Mouse (Mus musculus): ENCODE measurements around the gene Cfap57. TPM values are rescaled to one million over a fixed set of nuclear protein-coding genes. Genes with fewer than 3 reads are reported as not detected.

Cfap57 gene
- 0.04 and 0.05 TPM in 2 replicates for polyA plus RNA-seq (2012; rRNA removed)

DNA sequence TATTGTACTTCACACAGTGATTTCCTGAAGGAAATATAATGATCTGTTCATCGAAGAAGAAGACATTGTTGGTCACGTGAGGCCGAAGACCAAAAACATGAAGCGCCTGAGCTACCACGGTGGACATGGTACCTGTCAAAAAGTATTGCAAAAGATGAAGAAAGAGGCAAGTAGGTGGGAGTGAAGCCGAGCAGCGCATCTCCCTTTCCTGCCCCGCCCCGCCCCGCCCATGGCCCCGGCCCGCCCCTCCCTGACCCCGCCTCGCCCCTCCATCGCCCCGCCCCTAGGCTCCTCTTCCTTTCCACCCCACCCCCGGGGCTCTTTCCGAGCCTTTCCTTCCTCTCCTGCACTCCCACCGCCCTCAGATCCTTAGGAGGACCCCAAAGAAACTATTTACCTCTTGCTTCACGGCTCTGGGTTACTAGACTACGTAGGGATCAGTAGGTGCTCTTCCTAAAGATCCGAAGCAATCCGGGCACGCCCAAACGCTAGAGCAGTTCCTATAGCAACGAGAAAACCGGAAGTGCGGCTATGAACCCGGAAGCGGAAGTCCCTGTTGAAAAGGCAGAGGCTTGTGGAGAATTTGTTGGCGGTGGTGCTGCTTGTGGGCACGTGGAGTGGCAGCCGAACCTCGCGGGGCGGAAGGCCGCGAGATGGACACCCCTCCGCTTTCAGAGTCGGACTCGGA lies at the start of gene Cfap57, which contains the start of gene Ebna1bp2:
Gene Cfap57, minus strand, starts transcription at position 499 of the 688 bp plus-strand sequence.
Gene Ebna1bp2, plus strand, starts transcription at position 521 of the 688 bp plus-strand sequence.

DNA sequence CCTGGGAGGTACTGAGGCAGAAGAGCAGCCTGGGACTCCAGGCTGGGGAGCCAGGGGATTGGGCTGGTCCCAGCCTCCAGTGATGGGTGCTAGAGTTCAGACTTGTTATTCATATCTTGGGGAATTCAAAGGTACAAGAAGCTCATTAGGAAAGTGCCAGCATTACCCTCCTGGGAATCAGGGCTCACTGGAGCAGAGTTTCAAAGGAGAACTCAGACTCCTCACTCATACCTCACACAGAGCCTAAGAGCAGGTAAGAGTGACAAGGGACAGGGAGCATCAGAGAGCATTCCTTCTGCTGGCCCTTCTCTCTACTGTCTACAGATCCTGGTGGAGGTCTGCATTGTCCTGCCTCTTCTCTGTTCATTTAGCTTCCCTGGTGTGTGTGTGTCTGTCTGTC lies 38.1 kb upstream of the Cfap57 start, which contains the start of gene Olfr62:
Gene Olfr62, plus strand, starts transcription at position 301 of the 400 bp plus-strand sequence.

DNA sequence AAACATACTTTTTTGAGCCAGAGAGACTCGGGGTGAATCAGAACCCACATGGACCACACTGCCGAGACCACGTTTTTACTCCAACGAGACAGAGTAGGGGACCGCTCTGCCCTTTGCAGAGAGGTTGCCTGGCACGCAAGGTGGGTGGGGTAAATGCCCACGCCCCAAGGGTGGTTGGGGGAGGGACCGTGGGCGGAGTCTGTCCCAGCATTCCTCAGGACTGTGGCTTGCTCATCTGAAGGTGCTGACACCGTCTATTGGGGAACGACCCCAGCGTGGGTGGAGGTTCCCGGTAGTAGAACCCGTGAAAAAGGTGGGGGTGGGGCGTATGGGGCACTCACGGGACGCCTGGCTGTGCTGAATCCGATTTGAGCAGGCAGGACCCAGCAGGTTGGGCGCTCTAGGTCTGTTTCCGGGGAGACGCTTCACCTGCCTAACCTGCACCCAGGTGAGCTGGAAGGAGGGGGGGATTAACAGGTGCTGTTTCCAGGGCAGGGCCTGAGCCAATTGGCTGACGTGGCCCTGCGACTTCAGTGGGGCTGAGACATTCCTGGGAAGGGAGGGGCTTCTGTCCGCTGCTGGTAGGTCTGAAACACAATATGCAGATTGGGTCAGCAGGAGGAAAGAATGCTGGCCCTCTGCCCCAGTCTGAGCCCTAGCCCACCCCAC lies 76.9 kb downstream of the Cfap57 start, which contains the start of gene Tmem125:
Gene Tmem125, minus strand, starts transcription at position 453 of the 669 bp plus-strand sequence.

DNA sequence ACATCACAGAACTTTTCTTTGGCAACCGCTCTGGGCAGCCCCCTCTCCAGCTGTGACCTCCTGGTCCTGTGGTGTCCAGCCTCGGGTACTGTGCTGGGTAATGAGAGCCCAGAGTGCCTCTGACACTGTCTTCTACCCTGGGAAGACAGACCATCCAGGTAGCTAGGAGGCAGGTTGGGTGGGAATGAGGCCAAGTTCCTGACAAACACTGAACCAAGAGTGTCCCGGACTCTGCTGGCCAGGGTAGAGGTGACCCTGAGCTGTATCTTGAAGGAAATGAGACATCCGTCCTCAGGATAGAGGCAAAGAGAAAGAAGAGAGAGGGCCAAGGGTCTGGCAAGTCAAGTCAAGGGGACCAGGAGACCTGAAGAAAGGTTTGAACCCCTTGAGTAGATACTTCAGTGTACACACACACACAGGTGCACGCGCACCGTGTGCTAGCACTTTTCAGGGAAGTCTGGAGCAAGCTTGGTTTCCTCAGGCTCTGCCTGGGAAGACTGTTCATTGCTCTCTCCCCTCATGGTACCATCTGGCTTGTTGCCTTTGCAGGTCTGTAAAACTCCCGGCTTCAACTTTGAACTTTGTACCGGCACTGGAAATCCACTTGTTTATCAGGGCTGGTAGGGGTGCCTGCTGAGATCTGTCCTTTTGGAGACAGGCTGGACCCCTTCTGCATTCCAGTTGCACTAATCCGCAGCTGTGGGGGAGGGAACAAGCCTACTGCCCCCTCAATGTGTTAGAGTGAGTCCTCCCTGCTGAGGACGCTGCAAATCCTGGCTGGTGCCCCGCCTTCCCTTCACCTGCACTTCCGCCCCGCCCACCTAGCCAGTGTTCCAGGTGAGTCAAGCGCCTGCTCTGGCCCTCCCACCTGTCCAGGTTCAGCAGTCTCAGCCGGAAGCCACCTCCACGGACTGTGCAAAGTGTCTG lies 93.9 kb downstream of the Cfap57 start, which contains the start of gene 2610528J11Rik:
Gene 2610528J11Rik, plus strand, starts transcription at position 592 of the 927 bp plus-strand sequence.

Other genes starting within 250 kb of the Cfap57 start
- gene Szt2, start 211.5 kb downstream of the Cfap57 start, polyA plus RNA-seq (2012; rRNA removed): 12.3 and 16.3 TPM in 2 replicates
- 7.6 and 7.9 TPM in 2 replicates for gene Med8, start 211.4 kb downstream of the Cfap57 start, polyA plus RNA-seq (2012; rRNA removed)
- gene Elovl1, start 192.7 kb downstream of the Cfap57 start, polyA plus RNA-seq (2012; rRNA removed): 298 and 386 TPM in 2 replicates
- 16.8 and 16.9 TPM in 2 replicates for gene Cdc20, start 183.4 kb downstream of the Cfap57 start, polyA plus RNA-seq (2012; rRNA removed)
- 0.06 and 0.13 TPM in 2 replicates for gene Mpl, start 163.3 kb downstream of the Cfap57 start, polyA plus RNA-seq (2012; rRNA removed)
- gene Tie1, start 130.7 kb downstream of the Cfap57 start, polyA plus RNA-seq (2012; rRNA removed): 11.6 and 16.0 TPM in 2 replicates
- gene 2610528J11Rik, start 93.8 kb downstream of the Cfap57 start, polyA plus RNA-seq (2012; rRNA removed): 39.2 and 42.8 TPM in 2 replicates
- 32.9 and 43.0 TPM in 2 replicates for gene Tmem125, start 76.7 kb downstream of the Cfap57 start, polyA plus RNA-seq (2012; rRNA removed)
- 1.3 and 1.7 TPM in 2 replicates for gene Ebna1bp2, start within 50 bp of the Cfap57 start, polyA plus RNA-seq (2012; rRNA removed)
- gene Olfr62, start 38.2 kb upstream of the Cfap57 start, polyA plus RNA-seq (2012; rRNA removed): not detected in 2 replicates
- not detected in 2 replicates for gene Olfr1342, start 72.0 kb upstream of the Cfap57 start, polyA plus RNA-seq (2012; rRNA removed)
- gene Olfr1341, start 82.7 kb upstream of the Cfap57 start, polyA plus RNA-seq (2012; rRNA removed): not detected in 2 replicates
- gene Olfr1340, start 99.4 kb upstream of the Cfap57 start, polyA plus RNA-seq (2012; rRNA removed): not detected in 2 replicates
- gene Olfr1339, start 111.4 kb upstream of the Cfap57 start, polyA plus RNA-seq (2012; rRNA removed): not detected in 2 replicates
- not detected in 2 replicates for gene Olfr1338, start 138.0 kb upstream of the Cfap57 start, polyA plus RNA-seq (2012; rRNA removed)
- gene Olfr1337, start 161.8 kb upstream of the Cfap57 start, polyA plus RNA-seq (2012; rRNA removed): not detected in 2 replicates
- gene Olfr1335, start 189.2 kb upstream of the Cfap57 start, polyA plus RNA-seq (2012; rRNA removed): not detected in 2 replicates
- gene Olfr1333, start 215.5 kb upstream of the Cfap57 start, polyA plus RNA-seq (2012; rRNA removed): not detected in 2 replicates
- not detected in 2 replicates for gene Olfr1331, start 243.9 kb upstream of the Cfap57 start, polyA plus RNA-seq (2012; rRNA removed)

All from stomach, adult 2 months (tissue).